Mouse (Mus musculus) midbrain, embryonic 10.5 days (tissue): Measurements from ENCODE around the gene Klhl18. TPM values are rescaled to one million over a fixed set of nuclear protein-coding genes. Genes with fewer than 3 reads are reported as not detected.
A peak's percentile ranks its signal among the peaks of the same experiment; 100 is the strongest.
"Not testable (repeated sequence)": the region's sequence is repeated elsewhere in the genome, so short reads cannot be mapped to it uniquely, and the experiment has no call there.

Source experiments
- DNase-seq: peaks from one replicate; pipeline ENCODE4 v3.0.0-alpha.2; 2017; ENCODE audit warnings: low spot score
- H3K27ac ChIP-seq: fragments of 300-500 bp; sonication (generic); replicated peaks from 2 replicates; pipeline ENCODE4 v1.5.1; 2016; ENCODE audit warnings: mild to moderate bottlenecking
- H3K27me3 ChIP-seq: fragments of 300-500 bp; sonication (generic); 2 replicates; pipeline ENCODE4 v1.6.1; 2016; ENCODE audit warnings: low read depth, mild to moderate bottlenecking; ENCODE audit not compliant: poor library complexity, severe bottlenecking
- H3K36me3 ChIP-seq: fragments of 300-500 bp; sonication (generic); 2 replicates; pipeline ENCODE4 v1.6.1; 2016; ENCODE audit warnings: mild to moderate bottlenecking, moderate library complexity
- H3K4me1 ChIP-seq: fragments of 300-500 bp; sonication (generic); 2 replicates; pipeline ENCODE4 v1.6.1; 2016
- H3K4me3 ChIP-seq: fragments of 300-500 bp; sonication (generic); 2 replicates; pipeline ENCODE4 v1.5.1; 2016; ENCODE audit warnings: mild to moderate bottlenecking, moderate library complexity
- H3K9me3 ChIP-seq: fragments of 300-500 bp; sonication (generic); replicated peaks from 2 replicates; pipeline ENCODE4 v1.6.1; 2016; ENCODE audit warnings: mild to moderate bottlenecking
- WGBS: fragments of 180-500 bp; shearing (Covaris S2); methylation state at CpG from one replicate; pipeline ENCODE4 v1.1.7; 2016; 5-methylcytosine and 5-hydroxymethylcytosine counted together
- polyA plus RNA-seq: library from polyadenylated mRNA; unstranded; fragments of >200 nt; fragmentation: Nextera tagmentation; extraction: Ambion mirVana; gene quantifications from 2 replicates; pipeline ENCODE4 v1.2.1, GENCODE M21; 2016

The Klhl18 gene
- polyA plus RNA-seq, 1 experiment from 2014 or later: 9.1 TPM

DNA sequence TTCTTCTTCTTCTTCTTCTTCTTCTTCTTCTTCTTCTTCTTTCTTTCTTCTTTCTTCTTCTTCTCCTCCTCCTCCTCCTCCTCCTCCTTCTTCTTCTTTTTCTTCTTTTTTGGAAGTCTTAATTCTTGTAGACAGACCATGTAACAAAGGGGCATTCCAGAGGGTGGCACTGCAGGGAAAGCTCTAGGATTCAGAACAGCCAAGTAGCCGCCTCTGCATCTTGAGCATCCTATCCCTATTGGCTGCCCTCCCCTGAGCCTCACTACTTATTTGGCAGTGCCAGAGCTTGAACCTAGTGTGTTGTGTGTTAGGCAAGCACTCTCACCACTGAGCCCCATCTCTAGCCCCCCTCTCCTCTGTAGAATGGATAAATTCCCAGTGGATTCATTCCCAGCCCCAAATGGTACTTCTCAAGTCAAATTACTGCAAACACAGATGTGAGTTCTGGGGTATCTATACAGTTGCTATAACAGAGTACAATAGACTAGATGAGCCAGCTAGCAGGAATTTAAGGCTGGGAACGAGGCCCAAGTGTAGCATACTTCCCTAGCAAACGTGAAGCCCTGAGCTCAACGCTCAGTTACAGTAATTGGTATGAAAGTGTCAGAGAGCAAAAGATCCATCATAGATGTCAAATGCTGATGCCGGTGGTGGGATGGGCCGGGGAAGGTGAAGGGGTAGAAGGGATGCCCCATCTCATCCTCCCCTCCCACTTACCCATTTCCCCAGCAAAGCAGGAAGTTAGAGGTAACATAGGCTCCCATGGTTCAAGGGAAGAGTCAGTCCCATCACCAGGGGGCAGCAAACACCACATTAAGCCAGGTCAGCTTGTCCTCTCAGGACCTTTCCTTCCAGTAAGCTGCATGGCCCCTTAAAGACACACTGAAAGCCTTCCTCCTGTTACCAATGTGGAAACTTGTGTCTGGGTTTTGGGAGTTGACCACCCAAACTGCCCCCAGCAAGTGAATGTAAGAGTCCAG lies 65.3 kb downstream of the Klhl18 start:
- Histone ChIP-seq H3K4me3 (peak overlapping the region; percentile 18; the same call in 1 of the 2 replicates), H3K27ac (no peak overlapping the region), H3K9me3 (no peaks in the 10 kb centered on the region), H3K36me3 (no peaks in the 10 kb centered on the region), H3K4me1 (peaks cover 29% of the 10 kb centered on the region), H3K27me3 (no peaks in the 10 kb centered on the region)
- WGBS: 49% methylated on average over 6 of the region's 6 CpGs
- peak; percentile 79 for DNase-seq

DNA sequence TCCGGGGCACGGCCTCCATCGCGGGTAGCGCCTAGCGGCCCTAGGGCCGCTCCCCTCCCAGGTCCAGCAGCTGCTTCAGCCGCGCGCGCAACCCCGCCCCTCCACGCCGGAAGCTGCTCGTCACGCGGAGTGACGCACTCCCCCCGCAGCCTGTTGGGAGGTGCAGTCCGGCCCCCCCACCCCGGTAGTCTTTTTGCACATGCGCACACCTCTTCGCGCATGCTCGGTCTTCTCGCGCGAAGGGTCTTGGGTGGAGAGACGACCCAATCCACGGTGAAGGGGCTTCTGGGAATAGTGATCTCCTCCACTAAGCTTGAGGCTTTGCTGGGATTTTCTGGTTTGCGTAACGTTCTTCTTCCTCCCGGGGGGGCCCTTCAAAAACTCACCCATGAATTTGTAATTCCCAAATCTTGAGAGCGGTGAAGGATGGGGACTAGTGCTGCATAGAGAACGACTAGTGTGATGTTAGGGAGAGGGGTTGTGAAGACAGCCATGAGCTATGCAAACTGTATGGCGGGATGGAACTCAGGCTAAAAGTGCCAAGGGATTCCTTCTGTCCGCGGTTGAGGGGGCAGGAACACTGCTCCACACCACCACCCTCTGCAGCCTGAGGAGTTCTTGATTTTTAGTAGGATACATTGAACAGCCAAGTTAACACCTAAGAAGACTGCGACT lies 68.3 kb downstream of the Klhl18 start, which contains the start of gene Ptpn23:
TSS of gene Ptpn23 (minus strand) at position 115 of the 675 bp plus-strand sequence.
- Histone ChIP-seq H3K4me1 (peaks cover 34% of the 10 kb centered on the region), H3K27me3 (no peaks in the 10 kb centered on the region), H3K36me3 (peaks cover 22% of the 10 kb centered on the region), H3K9me3 (no peaks in the 10 kb centered on the region), H3K4me3 (peak within 1 kb of the TSS; percentile 78), H3K27ac (peak within 1 kb of the TSS; percentile 90)
- WGBS: under 1% methylated on average over 39 of the region's 39 CpGs
- peak; percentile 98 for DNase-seq

DNA sequence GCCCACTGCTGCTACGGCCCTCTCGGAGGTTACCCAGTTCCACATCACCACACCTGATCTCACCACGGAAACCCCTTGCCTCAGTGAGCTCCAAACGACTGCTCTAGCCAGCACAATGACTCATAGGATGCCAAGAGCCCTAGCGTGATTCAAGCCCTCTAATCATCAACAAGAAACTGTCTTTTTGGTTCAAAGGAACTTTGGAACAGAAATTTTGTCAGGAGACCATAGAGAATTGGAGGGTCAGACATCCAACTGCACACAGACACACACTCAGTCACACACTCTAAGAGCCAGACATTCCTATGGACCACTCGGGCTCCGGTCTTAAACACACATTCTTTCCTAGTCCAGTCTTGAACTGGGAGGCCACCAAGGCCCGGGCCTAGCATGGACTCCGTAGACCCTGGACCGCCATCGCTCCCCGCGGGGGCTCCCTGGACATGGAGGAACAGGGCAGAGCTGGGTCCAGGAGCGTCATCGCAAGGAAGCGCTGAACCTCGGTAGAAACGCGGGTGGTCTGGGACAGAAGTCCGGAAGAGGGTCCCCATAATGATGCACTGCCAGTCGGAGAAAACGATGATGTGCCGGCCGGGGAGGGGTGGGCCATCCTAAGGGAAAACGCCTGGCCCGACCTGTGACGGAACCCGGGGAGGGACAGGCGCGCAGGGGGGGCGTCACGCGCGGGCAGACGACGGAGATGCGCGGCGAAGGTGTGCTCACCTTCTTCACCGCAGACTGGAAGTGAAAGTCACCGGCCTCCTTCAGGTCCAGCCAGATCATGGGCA lies 69.0 kb downstream of the Klhl18 start:
- Histone ChIP-seq H3K4me3 (peak overlapping the region; percentile 78), H3K9me3 (no peaks in the 10 kb centered on the region), H3K27ac (peak overlapping the region; percentile 90), H3K27me3 (no peaks in the 10 kb centered on the region), H3K36me3 (peaks cover 22% of the 10 kb centered on the region), H3K4me1 (peaks cover 34% of the 10 kb centered on the region)
- DNase-seq: no peak
- WGBS: 2% methylated on average over 41 of the region's 41 CpGs

DNA sequence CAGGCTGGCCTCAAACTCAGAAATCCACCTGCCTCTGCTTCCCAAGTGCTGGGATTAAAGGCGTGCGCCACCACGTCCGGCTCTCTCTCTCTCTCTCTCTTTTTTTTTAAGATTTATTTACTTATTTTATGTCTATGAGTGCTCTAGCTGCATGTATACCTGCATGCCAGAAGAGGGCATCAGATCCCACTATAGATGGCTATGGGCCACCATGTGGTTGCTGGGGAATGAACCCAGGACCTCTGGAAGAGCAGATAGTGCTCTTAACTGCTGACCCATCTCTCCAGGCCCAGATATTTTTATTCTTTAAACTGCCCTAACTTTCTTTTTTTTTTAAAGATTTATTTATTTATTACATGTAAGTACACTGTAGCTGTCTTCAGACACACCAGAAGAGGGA lies 73.3 kb downstream of the Klhl18 start:
- 94% methylated on average over 4 of the region's 4 CpGs for WGBS
- H3K9me3 ChIP-seq, H3K27ac ChIP-seq, H3K4me3 ChIP-seq, H3K27me3 ChIP-seq, DNase-seq: not testable (repeated sequence)
- H3K36me3 ChIP-seq: peaks cover 43% of the 10 kb centered on the region
- H3K4me1 ChIP-seq: peaks cover 18% of the 10 kb centered on the region

DNA sequence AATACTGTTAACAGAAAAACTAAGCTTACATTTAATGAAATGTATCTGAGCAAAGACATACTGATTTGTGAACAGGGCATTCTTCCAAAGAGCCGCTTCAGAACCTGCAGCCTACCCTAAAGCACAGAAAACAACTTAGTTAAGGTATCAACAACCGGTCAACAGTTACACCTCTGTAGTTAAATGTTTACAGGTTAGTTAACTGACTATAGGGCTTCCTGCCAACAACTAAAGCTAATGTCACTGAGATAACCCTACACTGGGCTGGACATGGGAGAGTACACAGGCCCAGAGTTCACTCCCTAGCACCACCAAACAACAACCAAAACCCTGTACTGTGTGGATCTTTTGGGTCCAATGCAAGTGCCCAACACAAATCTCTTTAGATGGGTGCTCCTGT lies 73.8 kb downstream of the Klhl18 start:
- DNase-seq: no peak
- no peak overlapping the region for H3K27ac ChIP-seq
- no peaks in the 10 kb centered on the region for H3K9me3 ChIP-seq
- peaks cover 18% of the 10 kb centered on the region for H3K4me1 ChIP-seq
- H3K4me3 ChIP-seq: no peak overlapping the region
- H3K27me3 ChIP-seq: no peaks in the 10 kb centered on the region
- peaks cover 48% of the 10 kb centered on the region for H3K36me3 ChIP-seq
- WGBS: 92% methylated on average over 2 of the region's 2 CpGs

DNA sequence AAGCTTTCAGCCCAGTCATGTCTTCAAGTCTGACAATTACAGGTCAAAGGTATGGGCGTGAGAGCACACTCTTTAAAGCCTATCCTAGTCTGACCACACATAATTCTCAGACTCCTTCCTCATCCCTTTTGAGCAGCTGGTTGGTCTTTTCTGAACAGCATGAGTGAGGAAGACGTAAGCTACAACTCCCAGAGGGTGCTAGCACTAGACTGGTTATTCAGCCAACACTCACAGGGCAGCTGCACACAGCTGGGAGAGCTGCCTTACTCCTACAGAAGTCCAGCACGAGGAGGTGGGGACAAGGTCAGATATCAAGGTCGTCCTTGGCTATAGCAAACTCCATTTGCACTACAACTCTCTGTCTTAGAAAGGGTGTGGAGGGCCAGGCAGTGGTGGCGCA lies 75.8 kb downstream of the Klhl18 start:
- no peak for DNase-seq
- no peaks in the 10 kb centered on the region for H3K9me3 ChIP-seq
- WGBS: 89% methylated on average over 5 of the region's 5 CpGs
- peaks cover 63% of the 10 kb centered on the region for H3K36me3 ChIP-seq
- no peak overlapping the region for H3K4me3 ChIP-seq
- no peaks in the 10 kb centered on the region for H3K27me3 ChIP-seq
- H3K4me1 ChIP-seq: no peaks in the 10 kb centered on the region
- no peak overlapping the region for H3K27ac ChIP-seq

DNA sequence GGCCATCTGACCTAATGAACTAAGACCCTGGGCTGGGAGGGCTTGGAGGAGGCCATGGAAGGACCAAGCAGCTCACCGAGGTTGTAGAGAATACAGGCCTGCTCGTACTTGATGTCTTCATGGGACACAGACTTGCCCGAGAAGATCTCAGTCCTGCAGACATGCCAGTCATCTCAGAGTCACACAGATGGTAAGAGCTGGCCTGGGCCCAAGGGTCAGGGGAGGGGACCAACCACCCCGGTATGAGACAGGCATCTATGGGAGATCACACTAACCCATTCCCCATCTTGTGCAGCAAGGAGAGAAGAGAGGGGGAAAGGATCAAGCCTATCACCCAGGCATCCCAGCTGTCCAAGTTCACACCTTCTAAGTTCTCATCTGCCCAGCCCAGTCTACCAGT lies 83.2 kb downstream of the Klhl18 start:
- Histone ChIP-seq H3K27me3 (no peaks in the 10 kb centered on the region), H3K27ac (no peak overlapping the region), H3K4me3 (no peak overlapping the region), H3K9me3 (no peaks in the 10 kb centered on the region), H3K4me1 (no peaks in the 10 kb centered on the region), H3K36me3 (peaks cover 97% of the 10 kb centered on the region)
- no peak for DNase-seq
- WGBS: 94% methylated on average over 4 of the region's 4 CpGs

DNA sequence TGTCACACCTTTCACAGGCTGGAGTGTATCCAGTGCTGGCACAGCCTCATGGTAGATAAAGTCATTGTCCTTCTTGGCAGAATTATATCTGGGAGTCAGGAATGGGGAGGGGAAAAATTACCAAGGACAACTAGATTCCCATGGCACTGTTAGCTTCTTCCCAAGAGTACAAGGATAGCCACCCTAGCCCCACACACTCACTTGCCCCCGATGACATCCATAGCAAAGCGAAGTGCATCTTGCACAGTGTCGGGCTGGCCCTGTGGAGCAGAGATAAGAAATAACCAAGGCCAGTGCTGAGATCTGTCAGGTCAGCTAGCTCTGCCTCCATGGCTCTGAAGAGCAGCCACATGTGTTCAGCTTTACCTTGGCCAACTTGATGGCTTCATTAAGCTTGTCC lies 85.7 kb downstream of the Klhl18 start:
- H3K27ac ChIP-seq: no peak overlapping the region
- H3K4me3 ChIP-seq: no peak overlapping the region
- peaks cover 98% of the 10 kb centered on the region for H3K36me3 ChIP-seq
- 96% methylated on average over 3 of the region's 3 CpGs for WGBS
- H3K27me3 ChIP-seq: no peaks in the 10 kb centered on the region
- no peaks in the 10 kb centered on the region for H3K9me3 ChIP-seq
- H3K4me1 ChIP-seq: no peaks in the 10 kb centered on the region
- no peak for DNase-seq

DNA sequence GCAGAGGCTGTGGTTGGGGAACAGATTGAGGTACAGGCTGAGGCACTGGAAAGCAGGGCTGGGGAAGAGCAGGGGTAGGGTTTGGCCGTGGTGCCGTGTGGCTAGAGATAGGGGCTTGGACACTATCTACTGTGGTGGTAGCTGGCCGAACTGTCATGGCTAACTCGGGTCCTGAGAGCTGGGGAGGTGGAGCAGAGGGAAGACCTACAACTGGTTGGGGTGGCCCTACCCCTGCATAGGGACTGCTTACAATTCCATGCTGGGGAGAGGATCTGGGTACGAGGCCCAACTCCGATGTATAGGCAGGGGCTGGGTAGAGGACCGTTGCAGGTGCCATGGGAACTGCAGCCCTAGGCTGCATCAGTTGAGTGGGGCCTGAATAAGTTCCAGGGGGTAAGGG lies 88.5 kb downstream of the Klhl18 start:
- 93% methylated on average over 7 of the region's 7 CpGs for WGBS
- Histone ChIP-seq H3K4me1 (no peaks in the 10 kb centered on the region), H3K9me3 (no peaks in the 10 kb centered on the region), H3K27me3 (no peaks in the 10 kb centered on the region), H3K36me3 (peaks cover 100% of the 10 kb centered on the region), H3K27ac (no peak overlapping the region), H3K4me3 (no peak overlapping the region)
- DNase-seq: no peak

DNA sequence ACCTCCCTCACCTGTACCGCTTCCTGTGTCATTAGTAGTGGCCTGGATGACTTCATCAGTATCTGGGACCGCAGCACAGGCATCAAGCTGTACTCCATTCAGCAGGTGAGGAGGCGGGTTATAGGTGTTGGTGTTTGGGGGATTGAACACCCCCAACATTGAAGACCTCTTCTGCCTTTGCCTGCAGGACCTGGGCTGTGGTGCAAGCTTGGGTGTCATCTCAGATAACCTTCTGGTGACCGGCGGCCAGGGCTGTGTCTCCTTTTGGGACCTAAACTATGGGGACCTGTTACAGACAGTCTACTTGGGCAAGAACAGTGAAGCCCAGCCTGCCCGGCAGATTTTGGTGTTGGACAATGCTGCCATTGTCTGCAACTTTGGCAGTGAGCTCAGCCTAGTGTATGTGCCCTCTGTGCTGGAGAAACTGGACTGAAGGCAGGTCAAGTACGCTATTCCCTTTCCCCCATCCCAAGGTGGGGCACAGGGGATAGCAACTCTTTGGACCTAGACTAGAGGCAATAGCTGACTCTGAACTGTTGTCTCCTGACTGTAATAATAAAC lies 92.0 kb downstream of the Klhl18 start:
- peaks cover 99% of the 10 kb centered on the region for H3K36me3 ChIP-seq
- H3K9me3 ChIP-seq: no peaks in the 10 kb centered on the region

DNA sequence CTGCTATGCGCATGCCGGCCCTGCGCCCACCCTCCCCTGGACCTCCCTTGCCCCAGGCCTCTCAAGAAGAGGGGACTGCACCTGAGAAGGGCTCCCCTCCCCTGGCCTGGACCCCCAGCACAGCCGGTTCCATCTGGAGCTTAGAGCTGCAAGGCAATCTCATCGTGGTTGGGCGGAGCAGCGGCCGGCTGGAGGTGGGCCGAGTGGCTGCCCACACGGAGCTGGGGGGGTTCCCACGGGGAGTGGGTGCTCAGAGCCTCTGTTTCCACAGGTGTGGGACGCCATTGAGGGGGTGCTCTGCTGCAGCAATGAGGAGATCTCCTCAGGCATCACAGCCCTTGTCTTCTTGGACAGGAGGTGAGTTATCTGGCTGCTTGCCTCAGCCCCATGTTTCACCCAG lies 95.2 kb downstream of the Klhl18 start:
- 81% methylated on average over 12 of the region's 12 CpGs for WGBS
- H3K27ac ChIP-seq: no peak overlapping the region

More for the DNA sequence above, 92.0 kb downstream of the Klhl18 start:
- no peak overlapping the region for H3K27ac ChIP-seq
- no peak overlapping the region for H3K4me3 ChIP-seq
- H3K4me1 ChIP-seq: peaks cover 6% of the 10 kb centered on the region; the same call in 1 of the 2 replicates
- no peak for DNase-seq
- no peaks in the 10 kb centered on the region for H3K27me3 ChIP-seq
- WGBS: 95% methylated on average over 7 of the region's 7 CpGs

DNA sequence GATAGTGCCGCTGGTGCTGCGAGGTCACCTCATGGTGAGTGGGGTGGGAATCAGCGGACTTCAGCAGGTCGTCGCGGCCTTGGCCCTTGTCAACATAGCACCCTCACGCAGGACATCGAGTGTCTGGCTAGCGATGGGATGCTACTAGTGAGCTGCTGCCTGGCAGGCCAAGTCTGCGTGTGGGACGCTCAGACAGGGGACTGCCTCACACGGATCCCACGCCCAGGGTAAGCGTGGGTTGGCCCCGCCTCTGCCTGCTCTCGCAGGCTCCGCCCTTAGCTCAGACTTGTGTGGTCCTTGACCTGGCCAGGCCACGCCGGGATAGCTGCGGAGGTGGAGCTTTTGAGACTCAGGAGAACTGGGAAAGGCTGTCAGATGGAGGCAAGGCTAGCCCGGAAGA lies 95.8 kb downstream of the Klhl18 start:
- Histone ChIP-seq H3K9me3 (no peaks in the 10 kb centered on the region), H3K27me3 (no peaks in the 10 kb centered on the region), H3K27ac (no peak overlapping the region), H3K4me3 (no peak overlapping the region), H3K36me3 (peaks cover 99% of the 10 kb centered on the region), H3K4me1 (peaks cover 6% of the 10 kb centered on the region; the same call in 1 of the 2 replicates)
- WGBS: 45% methylated on average over 21 of the region's 21 CpGs
- DNase-seq: no peak

More for the DNA sequence above, 95.2 kb downstream of the Klhl18 start:
- Histone ChIP-seq H3K27me3 (no peaks in the 10 kb centered on the region), H3K4me1 (peaks cover 6% of the 10 kb centered on the region; the same call in 1 of the 2 replicates), H3K9me3 (no peaks in the 10 kb centered on the region), H3K4me3 (no peak overlapping the region), H3K36me3 (peaks cover 99% of the 10 kb centered on the region)
- no peak for DNase-seq
